Mouse (Mus musculus) left cerebral cortex, adult 18-20 months (tissue): Measurements from ENCODE around the gene Zfp574. TPM values are rescaled to one million over a fixed set of nuclear protein-coding genes. Genes with fewer than 3 reads are reported as not detected.

Experiments
- DNase-seq, 2 experiments: peaks; one replicate each; pipeline ENCODE4 v3.0.0; 2021 to 2022; ENCODE audit warnings: low spot score in 2 of 2, mixed read lengths in 1 of 2
- total RNA-seq, 2 experiments: library from RNA; stranded (reverse); gene quantifications; 2 replicates each; pipeline ENCODE4 v1.2.3; 2021

Zfp574 gene
- total RNA-seq, 2 experiments from 2014 or later = 34.9 TPM

DNA sequence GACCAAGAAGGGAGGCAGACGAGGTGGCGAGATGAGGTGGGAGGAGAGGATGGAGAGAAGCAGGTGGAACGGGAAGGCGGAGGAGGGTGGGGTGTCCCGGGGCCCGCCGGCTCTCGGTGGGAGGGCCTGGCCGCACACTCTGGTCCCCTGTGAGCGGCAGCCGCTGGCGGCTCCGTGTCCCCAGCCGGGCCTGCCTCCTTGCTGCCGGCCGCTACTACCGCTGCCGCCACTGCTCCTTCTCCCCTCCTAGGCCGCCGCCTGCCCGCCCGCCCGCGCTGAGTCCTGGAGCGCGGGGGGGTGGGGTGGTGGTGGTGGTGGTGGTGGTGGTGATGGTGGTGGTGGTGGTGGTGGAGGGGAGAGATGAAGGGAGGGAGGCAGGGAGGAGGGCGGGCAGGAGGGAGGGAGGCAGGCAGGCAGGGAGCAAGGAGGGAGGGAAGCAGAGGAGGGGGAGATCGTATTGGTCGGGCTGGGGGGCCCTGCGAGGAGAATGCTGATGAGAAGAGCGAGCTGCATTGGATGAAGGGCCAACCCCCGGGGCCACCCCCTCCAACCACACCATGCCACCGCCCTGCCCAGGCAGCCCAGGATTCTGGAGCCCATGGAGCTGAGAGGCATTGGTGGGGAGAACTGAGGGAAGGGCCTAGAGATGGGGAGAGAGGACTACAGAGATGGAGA is 486 bp downstream of the Zfp574 start:
- peak; percentile 61 to 64 for DNase-seq

DNA sequence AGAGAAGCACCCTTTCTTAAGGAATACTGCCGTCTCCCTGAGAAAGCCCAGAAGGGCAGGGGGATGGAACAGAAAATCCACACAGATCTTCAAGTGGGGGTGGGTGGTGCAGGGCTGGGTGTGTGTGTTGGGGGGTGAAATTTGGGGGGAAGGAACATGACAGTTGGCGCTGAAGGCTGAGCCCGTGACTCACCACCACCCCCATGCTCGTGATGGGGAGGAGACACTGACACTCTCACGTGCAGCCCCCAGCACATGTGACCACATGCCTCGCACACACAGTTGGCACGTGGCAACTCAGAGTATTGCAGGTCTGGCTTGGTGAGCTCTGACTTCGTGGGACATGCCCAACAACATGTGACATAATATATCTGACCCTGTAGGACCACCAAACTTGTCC is 1.6 kb downstream of the Zfp574 start:
- DNase-seq = peak; percentile 47 to 53

DNA sequence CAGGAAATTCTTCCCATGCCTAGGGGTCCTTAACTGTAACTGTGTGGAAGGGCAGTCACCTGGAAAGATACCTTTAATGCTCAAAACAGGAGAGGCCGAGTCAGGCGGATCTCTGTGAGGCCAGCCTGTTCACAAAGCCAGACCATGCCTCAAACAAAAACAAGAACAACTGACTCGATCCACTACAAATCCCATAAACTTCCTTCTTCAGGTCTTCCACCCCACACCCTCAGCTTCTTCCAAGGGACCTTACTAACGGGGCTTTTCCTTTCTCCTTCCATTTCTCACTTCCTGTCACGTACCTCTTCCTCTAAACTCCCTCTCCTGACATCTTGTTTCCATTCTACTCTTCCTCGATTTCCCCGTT is 3.9 kb downstream of the Zfp574 start:
- no peak for DNase-seq

DNA sequence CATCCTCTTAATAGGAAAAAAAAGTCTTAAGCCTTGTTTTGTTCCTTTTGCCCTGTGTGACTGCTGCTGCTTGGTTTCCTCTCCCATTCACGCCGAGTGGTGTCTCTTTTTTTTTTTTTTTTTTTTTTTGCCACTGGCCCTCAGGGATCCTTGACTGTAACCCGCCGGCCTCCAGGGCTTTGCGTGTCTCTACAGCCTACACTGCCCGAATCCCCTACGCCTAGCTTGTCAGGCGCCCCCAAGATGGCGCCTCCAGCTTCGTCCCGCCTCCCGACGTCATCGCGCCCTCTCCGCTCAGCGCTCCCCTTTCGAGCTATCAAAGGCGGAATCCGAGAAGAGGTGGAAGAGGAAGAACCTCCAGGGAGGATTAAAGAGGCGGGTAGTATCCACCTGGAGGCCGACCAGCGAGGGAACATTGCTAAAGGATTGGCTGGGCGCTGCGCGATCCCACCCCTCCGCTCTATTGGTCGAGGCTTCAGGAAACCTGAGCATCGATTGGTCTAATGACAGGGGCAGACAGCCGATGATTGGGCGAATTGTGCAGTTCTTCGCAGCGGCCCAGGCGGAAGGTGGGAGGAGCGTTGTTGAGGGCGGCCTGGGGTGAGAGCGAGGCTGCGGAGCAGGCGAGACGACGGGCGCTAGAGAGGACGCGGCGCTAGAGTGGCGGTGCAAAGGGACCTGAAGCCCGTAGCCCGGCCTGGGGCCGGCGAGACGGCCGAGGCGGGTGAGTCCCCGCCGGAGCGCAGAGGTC is 4.5 kb downstream of the Zfp574 start:
- DNase-seq = peak; percentile 94 to 98

DNA sequence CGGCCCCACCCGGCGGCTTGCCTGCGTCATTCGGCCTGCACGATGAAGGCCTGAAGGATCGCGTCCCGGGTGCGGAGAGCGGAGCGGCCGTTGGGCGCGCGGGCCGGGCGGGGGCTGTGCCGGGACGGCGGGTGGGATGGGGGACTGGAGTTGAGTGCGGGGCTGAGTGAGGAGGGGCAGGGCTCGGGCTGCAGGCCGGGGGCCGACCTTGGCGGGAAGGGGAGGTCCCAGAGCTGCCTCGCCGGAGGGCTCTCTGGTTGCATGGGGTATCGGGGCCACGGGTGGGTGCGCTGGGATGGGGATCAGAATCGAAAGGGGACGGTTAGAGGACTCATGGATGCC is 5.0 kb downstream of the Zfp574 start:
- DNase-seq = no peak

DNA sequence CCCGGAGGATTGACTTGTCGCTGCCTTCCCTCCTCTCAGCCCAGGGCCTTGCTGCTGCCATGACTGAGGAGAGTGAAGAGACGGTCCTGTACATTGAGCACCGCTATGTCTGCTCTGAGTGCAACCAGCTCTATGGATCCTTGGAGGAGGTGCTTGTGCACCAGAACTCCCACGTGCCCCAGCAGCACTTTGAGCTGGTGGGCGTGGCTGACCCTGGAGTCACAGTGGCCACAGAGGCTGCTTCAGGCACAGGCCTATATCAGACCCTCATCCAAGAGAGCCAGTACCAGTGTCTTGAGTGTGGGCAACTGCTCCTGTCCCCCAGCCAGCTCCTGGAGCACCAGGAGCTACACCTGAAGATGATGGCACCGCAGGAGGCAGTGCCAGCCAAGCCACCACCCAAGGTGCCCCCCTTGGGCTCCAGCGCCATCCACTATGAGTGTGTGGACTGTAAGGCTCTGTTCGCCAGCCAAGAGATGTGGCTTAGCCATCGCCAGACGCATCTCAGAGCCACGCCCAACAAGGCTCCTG is 7.2 kb downstream of the Zfp574 start:
- DNase-seq = no peak

DNA sequence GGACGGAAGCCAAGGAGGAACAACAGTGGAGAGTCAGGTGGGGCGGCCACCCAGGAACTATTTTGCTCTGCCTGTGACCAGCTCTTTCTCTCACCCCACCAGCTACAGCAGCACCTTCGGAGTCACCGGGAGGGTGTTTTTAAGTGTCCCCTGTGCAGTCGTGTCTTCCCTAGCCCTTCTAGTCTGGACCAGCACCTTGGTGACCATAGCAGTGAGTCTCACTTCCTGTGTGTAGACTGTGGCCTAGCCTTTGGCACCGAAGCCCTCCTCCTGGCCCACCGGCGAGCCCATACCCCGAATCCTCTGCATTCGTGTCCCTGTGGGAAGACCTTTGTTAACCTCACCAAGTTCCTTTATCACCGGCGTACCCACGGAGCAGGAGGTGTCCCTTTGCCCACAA is 8.1 kb downstream of the Zfp574 start:
- no peak for DNase-seq

DNA sequence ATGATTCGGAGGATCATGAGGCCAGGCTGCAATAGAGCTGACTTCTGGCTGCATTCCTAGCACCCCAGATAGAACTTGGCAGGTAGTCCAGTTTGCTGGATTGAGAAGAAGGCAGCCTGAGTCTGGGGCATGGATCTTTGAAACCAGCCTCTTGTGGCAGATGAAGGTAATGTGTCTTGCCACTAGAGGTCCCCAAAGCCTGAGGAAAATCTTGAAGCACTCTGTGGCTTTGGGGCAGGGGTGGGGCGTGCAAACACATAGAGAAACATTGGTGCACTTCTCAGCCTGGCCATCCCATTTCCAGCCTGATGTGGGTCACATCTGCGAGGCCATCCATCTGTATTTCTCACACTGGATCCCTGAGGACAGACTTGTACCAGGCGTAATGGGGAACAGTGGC is 10.1 kb downstream of the Zfp574 start:
- peak in 1 of 2 experiments; percentile 42 for DNase-seq

DNA sequence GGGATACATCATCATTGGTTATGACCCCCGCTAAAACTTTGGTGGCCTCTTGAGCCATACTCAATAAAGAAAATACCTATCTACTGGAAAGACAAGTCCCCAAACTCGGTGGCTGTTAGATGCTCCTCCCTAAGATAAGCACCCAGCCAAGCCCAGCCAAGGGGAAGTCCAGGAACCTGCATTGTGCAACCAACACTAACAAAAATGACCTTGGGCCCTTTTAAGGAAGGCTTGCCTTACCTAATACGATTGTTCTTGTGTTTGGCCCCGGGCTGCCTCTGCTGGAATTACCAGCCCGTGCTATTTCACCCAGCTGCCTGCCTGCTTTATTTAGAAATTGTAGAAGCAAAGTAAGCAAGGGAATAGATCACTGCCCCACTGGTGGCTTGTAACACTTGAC is 12.3 kb downstream of the Zfp574 start:
- no peak for DNase-seq

DNA sequence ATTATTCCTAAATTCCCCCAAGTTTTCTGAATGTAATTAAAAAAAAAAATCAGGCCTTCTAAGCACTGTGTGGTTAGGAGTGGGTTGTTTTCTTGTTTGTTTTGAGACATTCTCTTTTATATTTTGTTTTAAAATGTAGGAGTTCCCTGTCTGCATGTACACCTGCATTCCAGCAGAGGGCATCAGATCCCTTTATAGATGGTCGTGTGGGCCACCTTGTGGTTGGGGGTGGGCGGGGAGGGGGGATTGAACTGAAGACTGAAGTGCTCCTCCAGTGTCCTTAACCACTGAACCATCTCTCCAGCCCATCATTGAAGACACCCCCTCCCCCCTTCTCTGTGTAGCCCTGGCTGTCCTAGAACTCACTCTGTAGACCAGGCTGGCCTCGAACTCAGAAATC is 14.3 kb downstream of the Zfp574 start:
- DNase-seq = no peak

DNA sequence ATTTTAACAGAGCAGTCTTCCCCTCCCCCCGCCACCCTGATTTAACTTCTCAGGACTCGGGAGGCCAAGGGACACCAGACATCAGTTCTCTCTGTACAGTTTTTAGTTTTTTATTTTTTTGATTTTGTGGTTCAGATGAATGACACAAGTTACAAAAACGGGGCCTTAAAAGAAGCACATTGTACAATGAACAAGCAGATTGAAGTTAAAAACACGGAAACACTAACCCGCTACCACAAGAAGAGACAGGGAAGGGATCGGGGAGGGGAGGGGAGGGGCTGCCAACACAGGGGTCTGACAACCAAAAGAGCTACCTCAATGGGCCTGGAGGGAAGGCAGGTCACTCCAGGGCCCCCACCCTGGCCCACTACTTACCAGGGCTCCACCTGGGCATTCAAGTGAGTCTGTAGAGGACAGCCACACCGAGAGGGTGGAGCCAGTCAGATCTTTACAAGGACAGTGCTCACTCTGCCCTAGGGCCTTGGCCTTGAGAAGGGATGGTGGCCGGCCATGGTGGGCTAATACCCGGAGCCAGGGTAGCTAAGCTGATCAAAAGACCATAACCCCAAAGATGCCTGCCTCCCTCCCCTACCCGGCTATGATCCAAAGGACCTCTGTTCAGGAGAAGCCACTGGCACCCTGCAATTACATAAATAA is 15.0 kb downstream of the Zfp574 start:
- DNase-seq = no peak

DNA sequence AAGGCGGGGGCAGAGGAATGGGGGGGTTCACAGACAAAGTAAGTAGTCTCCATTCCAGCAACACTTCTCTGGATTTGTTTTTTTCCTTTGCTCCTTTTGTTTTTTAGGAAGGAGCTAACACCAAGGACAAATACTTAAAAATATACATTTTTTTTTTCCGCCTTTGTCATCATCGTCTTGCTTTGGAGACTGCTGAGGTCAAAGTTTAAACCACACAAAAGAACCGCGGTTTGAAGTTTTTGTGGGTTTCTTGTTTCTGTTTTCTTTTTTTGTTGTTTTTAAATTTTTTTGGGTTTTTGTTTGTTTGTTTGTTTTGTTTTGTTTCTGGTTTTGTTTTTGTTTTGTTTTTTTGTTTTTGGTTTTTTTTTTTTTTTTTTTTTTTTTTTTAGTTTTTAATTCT is 15.6 kb downstream of the Zfp574 start:
- DNase-seq = no peak

DNA sequence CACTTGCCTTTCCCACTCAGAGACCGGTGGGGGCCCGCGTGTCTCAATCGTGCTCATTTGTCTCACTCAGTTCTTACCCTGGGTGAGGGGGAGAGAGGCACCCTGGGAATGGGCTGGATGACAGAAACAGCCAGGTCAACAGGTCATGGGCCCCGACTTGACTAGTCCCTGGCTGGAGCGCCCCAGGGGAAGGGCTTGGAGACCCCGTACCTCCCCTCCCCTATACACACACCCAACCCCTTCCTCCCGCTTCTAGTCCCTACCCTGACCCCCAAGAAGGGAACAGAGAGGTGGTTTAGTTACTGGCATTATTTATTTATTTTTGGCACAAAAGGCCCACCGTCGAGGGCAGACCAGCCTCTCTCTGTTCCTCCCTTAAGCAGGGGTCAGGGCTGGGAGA is 16.2 kb downstream of the Zfp574 start:
- no peak for DNase-seq

DNA sequence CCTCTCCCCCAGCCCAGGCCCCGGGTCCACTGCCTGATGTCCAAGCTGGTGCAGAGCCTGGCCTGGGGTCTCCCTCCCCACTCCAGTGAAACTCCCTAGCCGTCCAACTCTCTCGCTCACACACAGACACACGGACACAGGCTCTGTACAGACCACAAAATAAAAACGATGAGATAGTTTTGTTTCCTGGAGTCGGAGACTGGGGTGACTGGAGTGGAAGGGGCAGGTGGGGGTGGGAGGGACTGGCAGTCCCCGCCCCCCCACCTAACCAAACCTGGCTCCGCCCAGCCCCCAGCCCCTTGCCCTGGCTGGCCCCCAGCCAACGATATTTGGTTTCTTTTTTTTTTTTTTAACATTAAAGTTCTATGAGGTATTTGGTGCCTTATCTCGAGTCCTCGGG is 16.6 kb downstream of the Zfp574 start:
- DNase-seq = no peak

DNA sequence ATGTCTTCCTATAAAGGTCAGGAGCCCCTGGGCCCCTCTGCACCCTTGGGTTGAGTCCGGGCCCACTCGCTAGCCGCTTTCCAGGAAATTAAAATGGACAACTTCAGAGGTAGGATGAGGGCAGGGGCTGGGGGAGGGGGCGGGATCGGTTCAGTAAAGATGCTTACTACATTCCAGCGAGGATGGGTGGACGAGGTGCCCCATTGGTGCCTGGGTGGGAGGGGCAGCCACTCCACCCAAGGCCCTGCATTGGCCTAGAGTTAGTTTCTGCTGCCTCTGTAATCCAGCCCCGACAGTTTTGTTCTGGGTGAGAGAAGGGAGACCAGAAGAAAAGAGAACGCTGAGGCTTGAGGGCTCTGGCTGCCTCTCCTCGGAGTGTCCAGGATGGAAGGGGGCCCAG is 17.5 kb downstream of the Zfp574 start:
- DNase-seq = no peak

DNA sequence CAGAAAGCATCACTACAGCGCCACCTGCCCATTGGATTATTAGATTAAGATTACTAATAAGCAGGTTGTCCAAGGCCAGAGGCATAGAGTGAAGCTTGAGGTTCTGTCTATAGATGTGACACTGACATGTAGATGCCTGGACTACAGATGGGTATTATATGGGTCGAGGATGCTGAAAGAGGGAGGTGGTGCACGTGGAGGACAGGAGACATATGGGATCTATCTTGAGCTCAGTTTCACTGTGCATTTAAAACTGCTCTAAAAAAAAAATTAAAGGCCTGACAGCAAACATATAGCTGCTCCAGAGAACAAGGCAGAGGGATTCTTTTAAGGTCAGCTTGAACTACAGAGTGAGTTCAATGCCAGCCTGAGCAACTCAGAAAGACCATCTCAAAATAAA is 25.8 kb downstream of the Zfp574 start:
- DNase-seq = peak in 1 of 2 experiments; percentile 52

DNA sequence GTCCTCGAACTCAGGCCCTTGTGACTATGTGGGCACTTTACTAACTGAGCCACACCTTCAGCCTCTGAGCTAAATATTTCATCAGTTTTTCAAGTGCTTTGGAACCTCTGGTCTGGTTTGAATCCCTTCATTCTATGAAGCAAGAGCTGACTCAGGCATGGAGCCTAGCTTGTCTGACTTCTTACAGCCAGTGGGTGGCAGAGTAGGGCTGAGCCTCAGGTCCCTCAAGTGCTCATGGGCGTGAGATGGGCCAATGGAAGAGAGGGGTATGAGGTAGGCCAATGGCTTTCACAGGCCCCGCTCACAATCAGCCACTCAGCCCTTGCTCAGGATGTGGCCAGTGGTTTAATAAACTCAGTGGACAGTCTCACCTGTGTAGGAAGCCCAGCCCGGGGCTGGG is 27.2 kb downstream of the Zfp574 start:
- no peak for DNase-seq

DNA sequence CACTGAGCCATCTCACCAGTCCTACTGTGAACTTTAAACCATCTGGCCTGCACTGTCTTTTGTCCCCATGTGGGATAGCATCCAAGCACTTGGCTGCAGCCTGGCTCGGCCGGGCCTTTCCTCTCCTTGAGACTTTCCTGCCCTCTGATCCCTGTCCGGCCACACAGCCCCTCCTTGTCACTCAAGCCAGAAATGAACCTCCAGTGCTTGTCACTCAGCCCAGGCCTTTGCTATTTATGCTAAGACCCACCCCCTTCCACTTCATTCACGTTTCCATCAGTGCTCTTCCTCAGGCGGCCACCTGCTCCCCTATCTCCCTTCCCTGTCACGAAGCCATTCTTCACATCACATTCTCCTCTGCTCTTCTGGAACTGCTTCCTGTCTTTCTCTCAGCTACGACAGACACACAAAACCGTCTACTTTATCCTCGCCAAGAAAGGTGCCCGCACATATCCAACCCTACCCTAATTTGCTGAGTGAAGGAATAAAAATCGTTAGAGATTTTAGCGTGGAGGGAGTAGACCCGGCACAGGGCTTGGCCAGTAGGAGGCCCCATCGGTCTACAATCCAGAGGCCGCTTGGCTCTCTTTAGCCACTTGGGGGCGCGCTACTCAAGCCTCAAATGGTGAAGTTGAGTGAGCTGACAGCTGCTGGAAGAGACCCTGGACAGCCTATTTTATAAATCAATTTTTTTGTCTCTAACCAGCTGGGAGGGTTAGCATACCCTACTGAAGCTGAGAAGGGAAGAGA is 33.2 kb downstream of the Zfp574 start:
- peak; percentile 81 to 86 for DNase-seq

DNA sequence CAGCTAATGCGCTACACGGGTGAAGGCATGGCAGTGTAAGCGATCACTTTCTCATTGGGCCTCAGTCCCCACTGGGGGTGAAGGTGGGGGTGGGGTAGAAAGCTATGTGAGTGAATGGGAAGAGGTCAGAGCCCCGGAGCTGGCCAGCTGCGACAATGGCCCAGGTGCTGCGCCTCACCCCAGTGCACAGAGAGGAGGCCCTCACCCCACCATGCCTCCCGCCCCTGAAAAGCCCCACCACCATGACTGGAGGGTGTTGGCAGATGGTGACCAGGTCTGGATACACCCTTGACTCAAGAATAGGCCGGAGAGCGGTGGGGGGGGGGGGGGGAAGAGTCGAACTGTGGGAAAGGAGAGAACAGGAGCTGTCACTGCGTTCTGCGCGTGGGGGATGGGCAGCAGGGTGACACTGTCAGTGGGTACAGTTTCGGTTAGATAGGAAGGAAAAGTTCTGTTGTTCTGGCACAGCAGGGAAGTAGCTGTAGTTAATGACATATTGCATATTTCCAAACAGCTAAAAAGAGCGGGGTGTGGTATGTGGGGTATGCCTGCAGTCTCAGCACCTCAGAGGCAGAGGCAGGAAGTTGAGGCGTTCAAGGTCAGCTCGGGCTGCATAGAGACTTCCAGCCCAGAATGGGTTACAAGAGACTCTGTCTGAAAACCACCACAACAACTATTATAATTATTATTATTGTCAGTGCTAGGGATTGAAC is 34.6 kb downstream of the Zfp574 start:
- DNase-seq = no peak

DNA sequence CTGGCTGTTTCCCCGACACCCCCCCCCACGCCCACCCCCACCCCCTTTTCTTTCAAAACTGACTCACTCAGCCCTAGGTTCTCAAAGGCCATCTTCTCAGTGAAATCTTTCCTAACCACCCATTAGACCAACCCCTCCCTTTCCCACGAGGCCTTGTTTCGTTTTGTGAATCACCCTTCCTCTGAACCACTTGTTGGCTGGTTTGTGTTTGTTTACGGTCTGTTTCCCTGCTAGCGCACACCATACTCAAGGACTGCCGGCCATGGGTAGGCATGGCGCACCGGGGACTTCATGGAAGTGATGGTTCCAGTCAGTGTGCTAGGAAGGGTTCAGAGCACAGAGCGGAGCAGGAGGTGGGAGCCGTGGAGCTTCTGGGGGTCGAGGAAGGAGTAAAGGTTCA is 37.0 kb downstream of the Zfp574 start:
- no peak for DNase-seq

DNA sequence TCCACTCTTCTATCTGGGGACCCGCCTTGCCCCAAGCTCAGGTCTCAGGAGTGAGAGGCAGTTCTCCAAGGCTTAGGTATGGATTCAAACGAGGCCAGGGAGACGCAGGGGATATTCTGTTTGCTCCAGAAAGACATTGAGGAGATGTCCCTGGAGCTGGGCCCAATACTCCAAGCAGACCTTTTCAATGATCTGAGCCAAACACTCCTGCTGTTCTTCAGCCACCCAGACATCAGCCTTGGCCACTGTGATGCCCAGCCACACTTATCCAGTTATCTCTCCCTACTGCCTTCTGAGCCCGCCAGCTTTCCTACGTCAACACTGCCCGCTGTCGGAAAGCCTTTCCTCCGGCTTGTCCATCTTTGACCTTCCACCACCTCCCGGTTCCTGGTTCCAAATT is 38.0 kb downstream of the Zfp574 start:
- DNase-seq = no peak
